Mouse (Mus musculus): Measurements from ENCODE around the gene Lsm3. TPM values are rescaled to one million over a fixed set of nuclear protein-coding genes. Genes with fewer than 3 reads are reported as not detected.

Lsm3 gene
- polyA plus RNA-seq, 1 experiment from 2014 or later: 233 TPM

DNA sequence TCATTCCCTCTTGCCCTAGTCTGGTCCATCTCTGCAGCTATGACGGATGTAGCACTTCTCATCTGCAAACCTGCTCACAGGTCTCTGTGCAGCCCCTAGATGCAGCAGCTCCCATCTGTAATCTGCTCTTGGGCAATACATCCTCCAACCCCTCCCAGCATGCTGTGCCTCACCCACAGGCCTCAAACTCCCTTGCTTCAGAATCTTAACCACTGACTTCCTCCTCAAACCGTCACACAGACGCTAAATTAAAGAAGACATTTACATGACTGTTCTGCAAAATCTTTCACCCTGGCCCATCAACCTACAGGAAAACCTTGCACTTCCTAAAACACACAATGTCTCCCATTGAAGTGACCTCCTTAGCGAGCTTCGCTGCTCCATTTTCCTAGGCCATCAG lies 9.7 kb upstream of the Lsm3 start:
- no peak overlapping the region for H3K9ac ChIP-seq (ENCODE audit: low read depth, low read length)
- H3K9me3 ChIP-seq (ENCODE audit: control insufficient read depth, low read length): no peaks in the 10 kb centered on the region
- 91% methylated on average over 5 of the region's 5 CpGs for WGBS
- no peaks in the 10 kb centered on the region for H3K27me3 ChIP-seq (replicated peaks; ENCODE audit: control insufficient read depth, insufficient read depth, low read length)
- H3K27ac ChIP-seq (ENCODE audit: low read length): no peak overlapping the region
- H3K4me1 ChIP-seq (ENCODE audit: control insufficient read depth, insufficient read depth, low read length): no peaks in the 10 kb centered on the region
- no peak for ATAC-seq
- no peak overlapping the region for H3K4me2 ChIP-seq (ENCODE audit: low read depth, low read length)
- H3K4me3 ChIP-seq (ENCODE audit: low read length): no peak overlapping the region
- peaks cover 15% of the 10 kb centered on the region for H3K36me3 ChIP-seq (ENCODE audit: control insufficient read depth, insufficient read depth, low read length)

DNA sequence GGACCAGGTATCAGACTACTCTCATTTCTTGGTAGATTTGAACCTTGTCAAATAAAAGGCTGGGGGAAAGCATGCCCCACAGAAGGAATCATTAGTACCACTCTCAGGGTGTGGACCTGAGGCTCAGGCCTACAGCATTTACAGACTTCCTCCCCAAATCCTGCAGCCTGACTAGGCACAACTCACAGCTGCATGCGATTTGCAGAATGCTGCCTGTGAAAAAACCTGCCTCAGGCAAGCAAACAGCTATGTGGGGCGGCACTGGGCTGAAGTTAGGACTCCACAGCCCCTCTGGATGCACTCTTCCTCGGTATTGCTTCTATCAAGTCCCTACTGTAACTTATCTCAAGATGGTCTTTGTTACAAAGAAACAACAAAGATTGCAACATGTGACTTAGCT lies 7.7 kb upstream of the Lsm3 start:
- no peak overlapping the region for H3K4me3 ChIP-seq (ENCODE audit: low read length)
- H3K4me1 ChIP-seq (ENCODE audit: control insufficient read depth, insufficient read depth, low read length): no peaks in the 10 kb centered on the region
- no peaks in the 10 kb centered on the region for H3K9me3 ChIP-seq (ENCODE audit: control insufficient read depth, low read length)
- H3K36me3 ChIP-seq (ENCODE audit: control insufficient read depth, insufficient read depth, low read length): peaks cover 15% of the 10 kb centered on the region
- 95% methylated on average over 3 of the region's 3 CpGs for WGBS
- H3K27me3 ChIP-seq (replicated peaks; ENCODE audit: control insufficient read depth, insufficient read depth, low read length): no peaks in the 10 kb centered on the region
- H3K4me2 ChIP-seq (ENCODE audit: low read depth, low read length): no peak overlapping the region
- H3K27ac ChIP-seq (ENCODE audit: low read length): no peak overlapping the region
- no peak overlapping the region for H3K9ac ChIP-seq (ENCODE audit: low read depth, low read length)
- ATAC-seq: no peak

DNA sequence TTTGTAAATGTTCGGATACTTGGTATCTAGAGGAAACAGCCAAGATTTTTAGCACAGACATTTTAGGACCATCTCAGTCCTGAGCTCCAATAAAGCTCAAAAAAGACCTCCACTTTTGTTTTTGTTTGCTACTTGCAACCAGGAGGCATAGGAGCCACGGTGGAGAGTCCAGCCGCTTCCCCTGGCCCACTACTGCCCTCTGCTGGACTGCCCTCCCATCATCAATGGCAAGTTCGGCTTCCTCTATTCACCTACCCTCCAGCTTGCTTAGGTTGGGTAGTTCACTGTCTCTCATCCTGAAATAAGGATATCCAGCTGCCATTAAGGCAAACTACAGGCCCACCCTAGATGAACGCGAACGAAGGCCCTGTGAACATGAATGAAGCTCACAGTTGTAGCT lies 6.4 kb upstream of the Lsm3 start:
- no peak overlapping the region for H3K4me3 ChIP-seq (ENCODE audit: low read length)
- H3K9me3 ChIP-seq (ENCODE audit: control insufficient read depth, low read length): no peaks in the 10 kb centered on the region
- WGBS: 43% methylated on average over 7 of the region's 7 CpGs
- no peaks in the 10 kb centered on the region for H3K27me3 ChIP-seq (replicated peaks; ENCODE audit: control insufficient read depth, insufficient read depth, low read length)
- H3K27ac ChIP-seq (ENCODE audit: low read length): no peak overlapping the region
- ATAC-seq: no peak
- H3K4me1 ChIP-seq (ENCODE audit: control insufficient read depth, insufficient read depth, low read length): peaks cover 1% of the 10 kb centered on the region
- no peak overlapping the region for H3K9ac ChIP-seq (ENCODE audit: low read depth, low read length)
- H3K36me3 ChIP-seq (ENCODE audit: control insufficient read depth, insufficient read depth, low read length): peaks cover 8% of the 10 kb centered on the region; the same call in 1 of the 2 replicates
- no peak overlapping the region for H3K4me2 ChIP-seq (ENCODE audit: low read depth, low read length)

DNA sequence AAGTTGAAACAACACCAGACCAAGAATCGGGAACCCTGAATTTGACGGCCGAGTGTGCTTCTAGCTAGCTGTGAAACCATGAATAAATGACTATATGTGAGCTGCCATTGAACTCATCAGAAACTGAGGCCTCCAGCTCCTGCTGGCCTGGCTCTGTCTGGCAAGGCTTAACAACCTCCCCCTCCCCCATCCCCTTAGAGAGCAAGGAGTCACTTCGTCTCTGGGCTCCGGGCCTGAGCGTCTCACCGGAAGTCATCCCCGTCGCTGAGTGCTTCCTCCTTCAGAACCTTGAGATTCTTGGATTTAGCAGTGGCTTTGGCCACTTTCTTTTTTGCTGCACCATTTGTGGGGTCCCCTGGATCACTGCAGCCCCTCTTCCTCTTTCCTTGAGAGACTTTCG lies 5.5 kb upstream of the Lsm3 start:
- no peaks in the 10 kb centered on the region for H3K27me3 ChIP-seq (replicated peaks; ENCODE audit: control insufficient read depth, insufficient read depth, low read length)
- no peak for ATAC-seq
- no peak overlapping the region for H3K27ac ChIP-seq (ENCODE audit: low read length)
- H3K4me3 ChIP-seq (ENCODE audit: low read length): no peak overlapping the region
- H3K4me1 ChIP-seq (ENCODE audit: control insufficient read depth, insufficient read depth, low read length): peaks cover 9% of the 10 kb centered on the region
- H3K36me3 ChIP-seq (ENCODE audit: control insufficient read depth, insufficient read depth, low read length): peaks cover 5% of the 10 kb centered on the region; the same call in 1 of the 2 replicates
- no peak overlapping the region for H3K4me2 ChIP-seq (ENCODE audit: low read depth, low read length)
- no peak overlapping the region for H3K9ac ChIP-seq (ENCODE audit: low read depth, low read length)
- WGBS: 80% methylated on average over 10 of the region's 10 CpGs
- no peaks in the 10 kb centered on the region for H3K9me3 ChIP-seq (ENCODE audit: control insufficient read depth, low read length)

DNA sequence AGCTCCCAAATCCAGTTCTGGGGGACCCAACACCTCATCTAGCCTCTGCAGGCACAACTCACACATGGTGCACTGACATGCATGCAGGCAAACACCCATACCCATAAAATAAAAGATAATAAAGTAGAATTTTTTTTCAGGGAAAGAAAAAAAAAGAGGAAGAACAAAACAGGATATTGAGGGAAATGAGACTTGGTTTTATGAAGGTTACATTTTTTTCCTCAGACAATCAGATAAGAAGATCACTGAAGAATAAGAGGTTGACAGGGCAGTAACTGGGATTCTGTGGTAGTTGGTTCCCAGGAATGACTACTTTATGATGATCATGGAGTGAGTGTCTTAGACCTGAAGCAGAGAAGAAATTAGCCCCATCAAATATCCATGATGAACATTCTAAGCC lies 1.6 kb upstream of the Lsm3 start:
- H3K36me3 ChIP-seq (ENCODE audit: control insufficient read depth, insufficient read depth, low read length): peaks cover 5% of the 10 kb centered on the region; the same call in 1 of the 2 replicates
- no peak overlapping the region for H3K9ac ChIP-seq (ENCODE audit: low read depth, low read length)
- H3K9me3 ChIP-seq (ENCODE audit: control insufficient read depth, low read length): no peaks in the 10 kb centered on the region
- H3K27me3 ChIP-seq (replicated peaks; ENCODE audit: control insufficient read depth, insufficient read depth, low read length): no peaks in the 10 kb centered on the region
- no peak overlapping the region for H3K27ac ChIP-seq (ENCODE audit: low read length)
- H3K4me1 ChIP-seq (ENCODE audit: control insufficient read depth, insufficient read depth, low read length): peaks cover 17% of the 10 kb centered on the region
- no peak overlapping the region for H3K4me2 ChIP-seq (ENCODE audit: low read depth, low read length)
- H3K4me3 ChIP-seq (ENCODE audit: low read length): no peak overlapping the region
- no peak for ATAC-seq

DNA sequence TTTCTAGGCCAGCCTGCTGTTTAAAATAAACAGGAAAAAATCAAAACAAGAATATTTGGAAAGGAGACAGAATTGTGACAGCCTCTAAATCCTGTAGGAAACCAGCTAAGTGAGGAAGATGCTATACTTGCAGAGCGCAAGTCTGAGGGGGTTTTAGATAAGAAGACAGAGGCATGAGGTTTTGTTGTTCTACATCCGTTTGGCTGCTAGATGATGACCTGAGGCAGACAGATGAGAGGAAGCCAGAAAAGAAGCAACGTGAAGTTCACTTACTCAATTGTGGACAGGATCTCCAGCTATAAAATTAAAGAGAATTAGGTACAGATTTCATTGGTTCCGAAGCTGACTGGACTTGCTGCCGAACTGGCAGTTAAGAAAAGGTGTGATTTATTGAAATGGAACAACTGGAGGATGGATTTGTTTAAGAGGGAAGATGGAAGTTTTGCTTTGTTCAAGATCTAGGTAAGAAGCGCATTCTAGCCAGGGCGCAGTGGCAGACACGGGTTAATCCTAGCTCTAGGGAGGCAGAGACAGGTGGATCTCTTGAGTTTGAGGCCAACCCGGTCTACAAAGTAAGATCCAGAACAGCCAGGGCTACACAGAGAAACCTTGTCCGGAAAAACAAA lies 878 bp upstream of the Lsm3 start:
- peak overlapping the region; percentile 70 for H3K4me3 ChIP-seq (ENCODE audit: low read length)
- H3K27ac ChIP-seq (ENCODE audit: low read length): peak overlapping the region; percentile 34; the same call in 1 of the 2 replicates
- H3K27me3 ChIP-seq (replicated peaks; ENCODE audit: control insufficient read depth, insufficient read depth, low read length): no peaks in the 10 kb centered on the region
- 24% methylated on average over 10 of the region's 10 CpGs for WGBS
- H3K9ac ChIP-seq (ENCODE audit: low read depth, low read length): peak overlapping the region; percentile 86
- peak overlapping the region; percentile 78 for H3K4me2 ChIP-seq (ENCODE audit: low read depth, low read length)
- H3K4me1 ChIP-seq (ENCODE audit: control insufficient read depth, insufficient read depth, low read length): peaks cover 17% of the 10 kb centered on the region
- ATAC-seq: peak; percentile 14
- H3K36me3 ChIP-seq (ENCODE audit: control insufficient read depth, insufficient read depth, low read length): peaks cover 5% of the 10 kb centered on the region; the same call in 1 of the 2 replicates
- H3K9me3 ChIP-seq (ENCODE audit: control insufficient read depth, low read length): no peaks in the 10 kb centered on the region

DNA sequence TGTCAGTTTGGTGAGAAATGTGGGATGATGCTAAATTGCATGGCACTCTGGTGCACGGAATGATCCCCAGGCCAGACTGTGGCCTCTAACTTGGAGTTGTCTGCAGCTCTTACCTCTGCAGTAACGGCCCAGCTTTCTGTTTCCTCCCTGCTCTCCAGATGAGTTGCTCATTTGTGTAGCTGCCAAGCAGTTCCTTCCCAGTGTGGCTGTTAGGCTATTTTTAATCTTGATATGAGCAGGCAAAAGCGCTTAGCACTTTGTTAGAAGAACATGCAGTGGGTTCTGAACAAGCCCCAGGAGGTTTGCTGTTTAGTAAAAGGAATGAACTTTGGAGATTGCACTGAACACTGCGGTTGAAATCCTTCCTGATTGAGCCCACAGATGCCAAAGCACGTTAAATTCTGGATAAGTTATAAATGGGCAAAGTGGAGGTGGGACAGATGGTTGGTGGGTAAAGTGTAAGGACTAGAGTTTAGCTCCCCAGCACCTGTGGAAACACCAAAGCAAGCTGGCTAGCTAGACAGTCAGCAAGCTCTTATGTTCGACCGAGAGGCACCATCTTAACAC lies 2.8 kb downstream of the Lsm3 start:
- H3K27ac ChIP-seq (ENCODE audit: low read length): no peak overlapping the region
- WGBS: 90% methylated on average over 7 of the region's 7 CpGs
- no peak overlapping the region for H3K4me2 ChIP-seq (ENCODE audit: low read depth, low read length)
- ATAC-seq: no peak
- H3K36me3 ChIP-seq (ENCODE audit: control insufficient read depth, insufficient read depth, low read length): peaks cover 9% of the 10 kb centered on the region; the same call in 1 of the 2 replicates
- no peaks in the 10 kb centered on the region for H3K9me3 ChIP-seq (ENCODE audit: control insufficient read depth, low read length)
- H3K27me3 ChIP-seq (replicated peaks; ENCODE audit: control insufficient read depth, insufficient read depth, low read length): no peaks in the 10 kb centered on the region
- H3K9ac ChIP-seq (ENCODE audit: low read depth, low read length): no peak overlapping the region
- H3K4me3 ChIP-seq (ENCODE audit: low read length): no peak overlapping the region
- H3K4me1 ChIP-seq (ENCODE audit: control insufficient read depth, insufficient read depth, low read length): peaks cover 17% of the 10 kb centered on the region

DNA sequence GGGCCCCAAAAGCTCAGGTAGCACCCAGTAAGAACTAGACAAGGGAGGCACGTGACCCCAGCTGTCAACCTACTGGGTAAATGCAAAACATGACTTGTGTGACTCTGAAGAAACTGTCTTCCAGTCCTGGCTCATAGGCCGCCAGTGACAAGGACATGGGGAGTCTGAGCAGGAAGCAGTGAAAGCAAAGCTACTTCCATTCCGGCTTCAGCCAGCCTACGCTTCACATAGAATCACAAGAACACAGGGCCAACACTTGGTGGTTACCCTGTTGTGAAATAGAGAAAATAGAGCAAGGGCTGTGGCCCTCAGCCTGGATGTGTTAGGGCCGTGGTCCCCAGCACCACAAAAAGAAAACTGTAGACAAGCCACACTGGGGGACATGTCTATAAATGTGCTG lies 7.1 kb downstream of the Lsm3 start:
- Histone ChIP-seq H3K4me2 (ENCODE audit: low read depth, low read length) (no peak overlapping the region), H3K4me1 (ENCODE audit: control insufficient read depth, insufficient read depth, low read length) (no peaks in the 10 kb centered on the region), H3K27me3 (replicated peaks; ENCODE audit: control insufficient read depth, insufficient read depth, low read length) (no peaks in the 10 kb centered on the region), H3K9ac (ENCODE audit: low read depth, low read length) (no peak overlapping the region), H3K9me3 (ENCODE audit: control insufficient read depth, low read length) (no peaks in the 10 kb centered on the region), H3K27ac (ENCODE audit: low read length) (no peak overlapping the region), H3K36me3 (ENCODE audit: control insufficient read depth, insufficient read depth, low read length) (peaks cover 9% of the 10 kb centered on the region; the same call in 1 of the 2 replicates), H3K4me3 (ENCODE audit: low read length) (no peak overlapping the region)
- no peak for ATAC-seq
- WGBS: 93% methylated on average over 5 of the region's 5 CpGs

DNA sequence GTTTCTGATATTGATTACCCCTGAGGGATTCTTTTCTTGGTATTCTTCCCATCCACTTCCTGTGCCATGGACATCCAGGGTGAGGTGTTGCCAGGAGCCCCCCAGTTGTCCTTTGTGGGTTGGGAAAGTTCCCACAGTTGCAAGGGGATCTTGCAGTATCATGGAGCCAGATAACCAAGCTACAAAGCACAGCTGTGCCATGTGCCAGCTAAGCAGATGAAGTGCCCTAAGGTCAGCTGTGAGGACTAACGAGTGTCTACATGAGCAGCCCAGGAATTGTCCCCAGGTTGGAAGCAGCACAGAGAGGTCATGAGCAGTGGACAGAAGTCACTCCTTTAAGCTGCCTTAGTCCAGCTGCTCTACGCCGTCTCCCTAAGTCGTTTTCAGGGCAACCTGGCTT lies 9.8 kb downstream of the Lsm3 start:
- H3K4me3 ChIP-seq (ENCODE audit: low read length): no peak overlapping the region
- ATAC-seq: no peak
- no peaks in the 10 kb centered on the region for H3K9me3 ChIP-seq (ENCODE audit: control insufficient read depth, low read length)
- H3K9ac ChIP-seq (ENCODE audit: low read depth, low read length): no peak overlapping the region
- no peaks in the 10 kb centered on the region for H3K4me1 ChIP-seq (ENCODE audit: control insufficient read depth, insufficient read depth, low read length)
- no peaks in the 10 kb centered on the region for H3K27me3 ChIP-seq (replicated peaks; ENCODE audit: control insufficient read depth, insufficient read depth, low read length)
- 0 out of 2 replicates have a peak, but pooled peaks cover 4% of the 10 kb centered on the region for H3K36me3 ChIP-seq (ENCODE audit: control insufficient read depth, insufficient read depth, low read length)
- H3K27ac ChIP-seq (ENCODE audit: low read length): no peak overlapping the region
- WGBS: 82% methylated on average over 4 of the region's 4 CpGs
- no peak overlapping the region for H3K4me2 ChIP-seq (ENCODE audit: low read depth, low read length)
